Mouse (Mus musculus): Measurements from ENCODE around the gene Greb1. TPM values are rescaled to one million over a fixed set of nuclear protein-coding genes. Genes with fewer than 3 reads are reported as not detected.
"Not testable (repeated sequence)": the region's sequence is repeated elsewhere in the genome, so short reads cannot be mapped to it uniquely, and the experiment has no call there.

Greb1 gene
- polyA plus RNA-seq, 1 experiment from 2014 or later, result 8.1 TPM

DNA sequence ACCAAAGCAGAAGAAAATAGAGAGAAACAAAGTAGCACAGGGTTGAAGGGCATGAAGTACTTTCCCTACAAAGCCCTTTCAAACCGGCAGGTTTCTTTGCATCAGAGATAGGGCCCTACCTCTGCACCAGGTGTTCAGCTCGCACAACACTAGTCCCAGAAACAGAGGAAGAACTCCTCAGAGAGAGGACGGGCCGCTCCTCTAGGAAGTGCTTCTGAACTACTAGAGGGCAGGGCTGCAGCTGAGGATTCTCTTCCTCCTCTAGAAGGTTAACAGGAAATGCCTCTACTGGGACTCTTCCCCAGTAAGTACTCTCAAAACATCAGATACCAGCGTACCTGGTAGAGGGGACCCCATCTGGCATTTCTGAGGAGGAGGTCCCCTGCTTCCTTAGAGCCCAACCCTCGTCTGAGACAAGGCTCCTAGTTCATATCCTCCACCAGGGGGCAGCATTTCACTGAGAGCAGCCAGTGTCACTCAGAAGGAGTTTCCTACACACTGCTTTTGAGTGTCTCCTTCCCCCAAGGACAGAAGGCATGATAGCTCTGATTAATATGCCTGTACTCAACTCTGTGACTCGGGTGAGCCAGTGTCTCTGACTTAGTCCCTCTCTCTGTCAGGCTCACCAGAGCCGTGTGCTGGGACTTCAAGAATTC is 81.9 kb downstream of the Greb1 start:
- Histone ChIP-seq H3K27me3 (replicated peaks; ENCODE audit: control insufficient read depth, insufficient read depth, low read length) (no peaks in the 10 kb centered on the region), H3K27ac (ENCODE audit: low read depth) (no peak overlapping the region), H3K36me3 (ENCODE audit: control insufficient read depth, insufficient read depth, low read length) (0 out of 2 replicates have a peak, but pooled peaks cover 7% of the 10 kb centered on the region), H3K9ac (ENCODE audit: low read length) (no peak overlapping the region), H3K4me2 (ENCODE audit: low read length) (no peak overlapping the region), H3K9me3 (ENCODE audit: control insufficient read depth, low read length) (no peaks in the 10 kb centered on the region), H3K4me3 (ENCODE audit: low read depth, low read length) (no peak overlapping the region), H3K4me1 (replicated peaks; ENCODE audit: control insufficient read depth, insufficient read depth, low read length) (no peaks in the 10 kb centered on the region)
- WGBS, result 41% methylated on average over 8 of the region's 8 CpGs
- ATAC-seq (replicated peaks; ENCODE audit: low FRiP score, low TSS enrichment, low read depth), result peak; percentile 72
- DNase-seq (ENCODE audit: low spot score), result peak; percentile 88

DNA sequence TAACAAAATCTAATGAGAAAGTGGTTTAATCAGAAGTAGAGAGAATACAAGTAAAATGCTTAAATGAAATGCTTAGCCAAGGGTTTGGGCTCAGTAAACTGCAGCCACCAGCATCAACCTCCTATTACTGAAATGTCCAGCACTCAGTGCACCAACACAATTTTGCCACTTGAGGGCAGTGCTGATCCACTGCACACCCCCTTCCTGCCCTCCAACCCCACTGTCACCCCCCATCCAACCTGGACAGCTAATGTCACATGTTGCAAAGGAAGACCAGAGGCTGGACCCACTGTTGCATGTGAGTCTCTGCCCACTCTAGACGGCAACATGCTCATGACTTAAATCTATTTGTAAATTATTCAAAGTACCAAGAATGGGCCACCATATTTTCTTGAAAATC is 83.0 kb downstream of the Greb1 start:
- 0 out of 2 replicates have a peak, but pooled peaks cover 4% of the 10 kb centered on the region for H3K36me3 ChIP-seq (ENCODE audit: control insufficient read depth, insufficient read depth, low read length)
- no peak overlapping the region for H3K4me3 ChIP-seq (ENCODE audit: low read depth, low read length)
- no peaks in the 10 kb centered on the region for H3K9me3 ChIP-seq (ENCODE audit: control insufficient read depth, low read length)
- DNase-seq (ENCODE audit: low spot score), result peak; percentile 71
- no peaks in the 10 kb centered on the region for H3K27me3 ChIP-seq (replicated peaks; ENCODE audit: control insufficient read depth, insufficient read depth, low read length)
- H3K27ac ChIP-seq (ENCODE audit: low read depth), result no peak overlapping the region
- H3K4me2 ChIP-seq (ENCODE audit: low read length), result no peak overlapping the region
- H3K4me1 ChIP-seq (replicated peaks; ENCODE audit: control insufficient read depth, insufficient read depth, low read length), result no peaks in the 10 kb centered on the region
- WGBS, result 67% methylated on average over 1 of the region's 1 CpGs
- no peak for ATAC-seq (replicated peaks; ENCODE audit: low FRiP score, low TSS enrichment, low read depth)
- H3K9ac ChIP-seq (ENCODE audit: low read length), result no peak overlapping the region

DNA sequence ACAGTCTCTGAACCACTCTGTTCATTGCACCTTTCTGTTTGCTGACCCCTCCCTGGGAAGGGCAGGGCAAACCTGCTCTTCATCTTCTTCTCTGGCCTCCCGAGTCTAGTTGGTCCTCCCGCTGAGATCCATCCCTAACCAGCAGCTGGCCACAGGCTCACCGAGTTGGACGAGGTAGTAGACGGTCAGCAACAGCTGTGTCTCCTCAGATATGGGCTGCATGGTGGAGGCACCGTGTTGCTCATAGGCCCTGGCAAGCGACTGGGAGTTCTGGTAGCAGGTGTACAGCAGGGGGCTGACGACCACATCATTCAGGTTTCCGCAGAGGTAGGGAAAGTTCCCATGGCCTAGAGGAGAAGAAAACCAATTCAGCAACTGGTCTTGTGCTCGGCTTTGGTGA is 86.1 kb downstream of the Greb1 start:
- no peak for ATAC-seq (replicated peaks; ENCODE audit: low FRiP score, low TSS enrichment, low read depth)
- WGBS, result 77% methylated on average over 10 of the region's 10 CpGs

DNA sequence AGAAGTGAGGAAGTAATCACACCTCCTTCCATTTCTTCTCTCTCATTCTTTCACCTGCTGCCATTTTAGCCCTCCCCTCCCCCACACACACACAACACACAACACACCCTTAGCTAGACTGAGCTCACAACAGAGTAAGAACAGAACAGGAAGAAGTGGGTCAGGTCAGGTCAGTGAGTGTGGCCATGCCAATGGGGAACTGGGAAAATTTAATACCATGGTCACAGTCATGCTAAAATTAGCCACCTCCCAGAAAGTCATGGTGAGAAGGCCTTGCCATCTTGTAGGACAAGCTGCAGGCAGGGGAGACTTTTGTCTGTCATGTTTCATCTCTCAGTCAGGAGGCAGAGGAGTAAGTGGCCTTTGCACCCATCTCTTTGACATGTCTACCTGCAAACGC is 102.0 kb downstream of the Greb1 start:
- Histone ChIP-seq H3K4me3 (ENCODE audit: low read depth, low read length) (no peak overlapping the region), H3K4me2 (ENCODE audit: low read length) (no peak overlapping the region), H3K27ac (ENCODE audit: low read depth) (no peak overlapping the region), H3K9ac (ENCODE audit: low read length) (no peak overlapping the region), H3K9me3 (ENCODE audit: control insufficient read depth, low read length) (no peaks in the 10 kb centered on the region), H3K27me3 (replicated peaks; ENCODE audit: control insufficient read depth, insufficient read depth, low read length) (no peaks in the 10 kb centered on the region), H3K36me3 (ENCODE audit: control insufficient read depth, insufficient read depth, low read length) (peaks cover 9% of the 10 kb centered on the region), H3K4me1 (replicated peaks; ENCODE audit: control insufficient read depth, insufficient read depth, low read length) (no peaks in the 10 kb centered on the region)
- ATAC-seq (replicated peaks; ENCODE audit: low FRiP score, low TSS enrichment, low read depth), result no peak
- no peak for DNase-seq (ENCODE audit: low spot score)
- 80% methylated on average over 1 of the region's 1 CpGs for WGBS

More for the DNA sequence above, 86.1 kb downstream of the Greb1 start:
- Histone ChIP-seq H3K9me3 (ENCODE audit: control insufficient read depth, low read length) (no peaks in the 10 kb centered on the region), H3K27ac (ENCODE audit: low read depth) (no peak overlapping the region), H3K4me2 (ENCODE audit: low read length) (no peak overlapping the region), H3K27me3 (replicated peaks; ENCODE audit: control insufficient read depth, insufficient read depth, low read length) (no peaks in the 10 kb centered on the region), H3K36me3 (ENCODE audit: control insufficient read depth, insufficient read depth, low read length) (0 out of 2 replicates have a peak, but pooled peaks cover 4% of the 10 kb centered on the region), H3K4me1 (replicated peaks; ENCODE audit: control insufficient read depth, insufficient read depth, low read length) (no peaks in the 10 kb centered on the region), H3K9ac (ENCODE audit: low read length) (no peak overlapping the region), H3K4me3 (ENCODE audit: low read depth, low read length) (no peak overlapping the region)
- DNase-seq (ENCODE audit: low spot score), result no peak

DNA sequence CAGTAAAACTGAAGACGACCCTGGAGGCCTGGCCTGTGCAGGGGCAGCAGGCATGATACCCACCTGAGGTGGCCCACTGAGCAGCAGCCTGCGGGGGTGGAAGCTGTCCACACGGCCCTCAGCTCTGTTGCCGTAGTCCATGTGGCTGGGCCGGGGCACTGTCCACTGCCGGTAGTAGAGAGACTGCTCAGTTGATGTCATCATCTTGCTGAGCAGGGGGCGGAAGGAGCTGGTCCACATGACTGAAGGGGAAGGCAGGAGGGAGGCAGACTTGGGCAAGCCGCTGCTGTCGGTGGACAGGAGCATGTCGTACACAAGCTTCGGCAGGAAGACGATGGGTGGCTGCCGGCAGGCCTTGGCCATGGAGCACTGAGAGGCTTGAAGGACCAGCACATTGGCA is 104.5 kb downstream of the Greb1 start:
- no peaks in the 10 kb centered on the region for H3K4me1 ChIP-seq (replicated peaks; ENCODE audit: control insufficient read depth, insufficient read depth, low read length)
- peaks cover 7% of the 10 kb centered on the region; the same call in 1 of the 2 replicates for H3K36me3 ChIP-seq (ENCODE audit: control insufficient read depth, insufficient read depth, low read length)
- H3K4me2 ChIP-seq (ENCODE audit: low read length), result no peak overlapping the region
- H3K27me3 ChIP-seq (replicated peaks; ENCODE audit: control insufficient read depth, insufficient read depth, low read length), result no peaks in the 10 kb centered on the region
- no peak overlapping the region for H3K27ac ChIP-seq (ENCODE audit: low read depth)
- H3K9me3 ChIP-seq (ENCODE audit: control insufficient read depth, low read length), result no peaks in the 10 kb centered on the region
- H3K4me3 ChIP-seq (ENCODE audit: low read depth, low read length), result no peak overlapping the region
- 87% methylated on average over 13 of the region's 13 CpGs for WGBS
- ATAC-seq (replicated peaks; ENCODE audit: low FRiP score, low TSS enrichment, low read depth) (no peak), DNase-seq (ENCODE audit: low spot score) (no peak)
- no peak overlapping the region for H3K9ac ChIP-seq (ENCODE audit: low read length)

DNA sequence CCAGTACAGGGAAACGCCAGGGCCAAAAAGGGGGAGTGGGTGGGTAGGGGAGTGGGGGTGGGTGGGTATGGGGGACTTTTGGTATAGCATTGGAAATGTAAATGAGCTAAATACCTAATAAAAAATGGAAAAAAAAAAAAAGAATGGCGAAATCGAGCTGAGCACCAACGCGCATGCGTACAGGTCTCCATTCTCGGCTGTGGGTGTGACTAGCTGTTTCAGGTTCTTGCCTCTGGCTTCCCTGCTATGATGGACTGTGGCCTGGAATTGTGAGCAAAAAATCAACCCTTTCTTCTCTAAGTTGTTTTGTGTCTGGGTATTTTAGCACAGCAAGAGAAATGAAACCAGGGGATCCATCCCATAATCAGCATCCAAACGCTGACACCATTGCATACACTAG is 105.4 kb downstream of the Greb1 start:
- not testable (repeated sequence) for H3K9ac ChIP-seq (ENCODE audit: low read length); H3K4me2 ChIP-seq (ENCODE audit: low read length); H3K9me3 ChIP-seq (ENCODE audit: control insufficient read depth, low read length); H3K4me3 ChIP-seq (ENCODE audit: low read depth, low read length); H3K36me3 ChIP-seq (ENCODE audit: control insufficient read depth, insufficient read depth, low read length); H3K27me3 ChIP-seq (replicated peaks; ENCODE audit: control insufficient read depth, insufficient read depth, low read length); ATAC-seq (replicated peaks; ENCODE audit: low FRiP score, low TSS enrichment, low read depth); H3K4me1 ChIP-seq (replicated peaks; ENCODE audit: control insufficient read depth, insufficient read depth, low read length); DNase-seq (ENCODE audit: low spot score); H3K27ac ChIP-seq (ENCODE audit: low read depth)
- 97% methylated on average over 7 of the region's 8 CpGs for WGBS

DNA sequence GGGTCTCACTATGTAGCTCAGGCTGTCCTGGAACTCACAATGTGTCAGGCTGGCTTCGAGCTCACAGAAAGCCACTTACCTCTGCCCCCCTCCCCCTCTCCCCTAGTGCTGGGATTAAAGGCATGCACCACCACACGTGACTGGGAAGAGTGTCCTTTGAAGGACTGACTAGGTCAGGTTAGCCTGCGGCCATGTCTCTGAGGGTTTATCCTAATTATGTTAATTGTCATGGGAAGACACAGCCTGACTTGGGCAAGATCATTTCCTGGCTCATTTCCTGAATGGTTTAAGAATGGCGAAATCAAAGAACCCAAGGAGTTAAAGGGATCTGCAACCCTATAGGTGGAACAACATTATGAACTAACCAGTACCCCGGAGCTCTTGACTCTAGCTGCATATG is 105.9 kb downstream of the Greb1 start:
- Histone ChIP-seq H3K4me2 (ENCODE audit: low read length) (no peak overlapping the region), H3K9me3 (ENCODE audit: control insufficient read depth, low read length) (no peaks in the 10 kb centered on the region), H3K4me1 (replicated peaks; ENCODE audit: control insufficient read depth, insufficient read depth, low read length) (no peaks in the 10 kb centered on the region), H3K27ac (ENCODE audit: low read depth) (no peak overlapping the region), H3K9ac (ENCODE audit: low read length) (no peak overlapping the region), H3K27me3 (replicated peaks; ENCODE audit: control insufficient read depth, insufficient read depth, low read length) (no peaks in the 10 kb centered on the region), H3K4me3 (ENCODE audit: low read depth, low read length) (no peak overlapping the region), H3K36me3 (ENCODE audit: control insufficient read depth, insufficient read depth, low read length) (peaks cover 7% of the 10 kb centered on the region; the same call in 1 of the 2 replicates)
- no peak for ATAC-seq (replicated peaks; ENCODE audit: low FRiP score, low TSS enrichment, low read depth)
- 78% methylated on average over 5 of the region's 5 CpGs for WGBS
- DNase-seq (ENCODE audit: low spot score), result no peak

DNA sequence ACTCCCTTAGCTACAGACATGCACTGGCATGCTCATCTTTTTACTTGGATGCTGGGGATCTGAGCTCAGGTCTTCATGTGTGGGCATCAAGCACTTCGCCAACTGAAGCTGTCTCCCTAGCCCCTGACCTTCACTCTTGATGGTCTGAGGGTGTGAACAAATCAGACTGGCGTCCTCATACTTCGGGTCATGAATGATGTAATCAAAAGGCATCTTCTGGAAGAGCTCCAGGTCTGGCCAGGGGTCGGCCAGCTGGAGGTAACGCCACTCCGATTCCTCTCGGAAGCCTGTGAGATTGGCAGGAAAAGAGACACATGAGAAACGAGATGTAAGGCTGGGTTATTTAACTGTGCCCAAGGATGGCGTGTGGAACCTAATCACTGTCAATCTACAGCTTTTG is 110.1 kb downstream of the Greb1 start:
- Histone ChIP-seq H3K36me3 (ENCODE audit: control insufficient read depth, insufficient read depth, low read length) (peaks cover 7% of the 10 kb centered on the region; the same call in 1 of the 2 replicates), H3K4me3 (ENCODE audit: low read depth, low read length) (no peak overlapping the region), H3K9ac (ENCODE audit: low read length) (no peak overlapping the region), H3K27ac (ENCODE audit: low read depth) (no peak overlapping the region), H3K4me1 (replicated peaks; ENCODE audit: control insufficient read depth, insufficient read depth, low read length) (no peaks in the 10 kb centered on the region), H3K4me2 (ENCODE audit: low read length) (no peak overlapping the region), H3K9me3 (ENCODE audit: control insufficient read depth, low read length) (no peaks in the 10 kb centered on the region), H3K27me3 (replicated peaks; ENCODE audit: control insufficient read depth, insufficient read depth, low read length) (no peaks in the 10 kb centered on the region)
- WGBS, result 89% methylated on average over 9 of the region's 9 CpGs
- ATAC-seq (replicated peaks; ENCODE audit: low FRiP score, low TSS enrichment, low read depth) (no peak), DNase-seq (ENCODE audit: low spot score) (no peak)

DNA sequence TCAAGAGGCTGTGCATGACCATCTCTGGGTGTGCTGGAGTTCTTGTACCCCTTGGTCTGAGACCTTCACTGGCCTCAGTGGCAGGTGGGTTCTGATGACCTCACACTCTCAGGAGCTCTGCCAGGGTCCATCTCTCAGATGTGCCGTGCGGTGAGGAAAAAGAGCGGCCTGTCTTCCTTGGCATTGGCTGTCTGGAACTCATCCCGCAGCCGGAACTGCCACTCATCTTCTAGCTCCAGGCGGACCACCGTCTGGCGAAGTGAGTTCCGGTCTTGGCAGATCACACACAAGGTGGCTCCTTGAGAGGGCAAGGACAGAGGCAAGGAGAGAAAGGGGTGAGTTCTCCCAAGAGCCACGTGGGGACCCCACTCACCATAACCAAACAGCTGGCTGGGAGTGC is 128.4 kb downstream of the Greb1 start:
- WGBS, result 93% methylated on average over 10 of the region's 10 CpGs
- DNase-seq (ENCODE audit: low spot score) (no peak), ATAC-seq (replicated peaks; ENCODE audit: low FRiP score, low TSS enrichment, low read depth) (no peak)
- H3K9ac ChIP-seq (ENCODE audit: low read length), result no peak overlapping the region
- H3K27ac ChIP-seq (ENCODE audit: low read depth), result no peak overlapping the region
- no peak overlapping the region for H3K4me2 ChIP-seq (ENCODE audit: low read length)
- H3K9me3 ChIP-seq (ENCODE audit: control insufficient read depth, low read length), result no peaks in the 10 kb centered on the region
- no peak overlapping the region for H3K4me3 ChIP-seq (ENCODE audit: low read depth, low read length)
- peaks cover 8% of the 10 kb centered on the region; the same call in 1 of the 2 replicates for H3K36me3 ChIP-seq (ENCODE audit: control insufficient read depth, insufficient read depth, low read length)
- no peaks in the 10 kb centered on the region for H3K27me3 ChIP-seq (replicated peaks; ENCODE audit: control insufficient read depth, insufficient read depth, low read length)
- no peaks in the 10 kb centered on the region for H3K4me1 ChIP-seq (replicated peaks; ENCODE audit: control insufficient read depth, insufficient read depth, low read length)
